Mouse (Mus musculus): Measurements from ENCODE around the gene Ptbp3. TPM values are rescaled to one million over a fixed set of nuclear protein-coding genes. Genes with fewer than 3 reads are reported as not detected.

The Ptbp3 gene
- polyA plus RNA-seq, 1 experiment from 2014 or later: 25.6 TPM

DNA sequence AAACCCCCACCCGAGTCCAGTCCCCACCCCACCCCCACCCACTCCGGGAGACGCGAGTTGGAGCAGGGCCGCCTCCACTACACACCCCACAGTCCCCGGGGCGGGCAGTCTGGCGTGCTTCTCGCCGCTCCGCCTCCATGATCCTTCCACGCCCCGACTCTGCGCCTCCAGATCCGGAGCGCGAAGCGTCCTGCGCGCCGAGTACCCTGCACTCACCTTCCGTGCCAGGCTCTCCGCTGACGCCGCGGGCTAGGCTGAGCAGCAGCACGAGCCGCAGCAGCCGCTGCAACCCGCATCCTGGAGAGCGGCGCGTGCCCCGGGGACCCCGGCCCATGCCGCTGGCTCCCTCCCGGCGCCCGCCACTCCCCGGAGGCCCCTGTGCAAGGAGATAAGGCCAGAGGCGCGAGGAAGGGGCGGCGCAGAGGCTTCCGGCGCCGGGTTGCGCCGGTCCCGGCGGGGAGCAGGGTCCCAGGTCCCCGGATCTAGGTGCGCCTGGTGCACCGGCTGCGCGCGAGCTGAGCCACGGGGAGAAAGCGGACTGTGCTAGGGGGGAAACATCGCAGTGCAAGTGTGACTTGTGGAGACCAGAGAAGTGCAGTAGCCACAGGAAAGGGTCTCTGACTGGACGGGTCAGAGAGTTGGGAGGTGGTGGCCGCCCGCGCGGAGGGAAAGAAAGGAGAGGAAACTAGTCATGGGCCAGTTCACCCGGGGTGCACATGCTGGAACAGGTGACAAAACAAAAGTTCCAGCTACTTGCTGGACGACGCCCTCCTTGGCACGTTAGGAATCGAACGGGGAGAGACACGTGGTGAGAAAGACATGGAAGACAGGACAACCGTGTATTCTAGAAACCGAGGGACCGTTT, 110.9 kb downstream of the Ptbp3 start, which contains the start of gene Susd1:
Susd1 (minus strand) TSS at position 644 of the 865 bp plus-strand sequence.
- Histone ChIP-seq H3K4me3 (replicated peaks; ENCODE audit: low read length) (peak within 1 kb of the TSS; percentile 76), H3K4me2 (replicated peaks) (peak within 1 kb of the TSS; percentile 100), H3K27ac (no peak within 1 kb of the TSS), H3K36me3 (replicated peaks; ENCODE audit: control insufficient read depth, insufficient read depth) (no peaks in the 10 kb centered on the region), H3K9me3 (ENCODE audit: control insufficient read depth, low read length) (no peaks in the 10 kb centered on the region), H3K9ac (peak within 1 kb of the TSS; percentile 78), H3K27me3 (ENCODE audit: control insufficient read depth, insufficient read depth, low read length) (peaks cover 12% of the 10 kb centered on the region; the same call in 1 of the 2 replicates), H3K4me1 (replicated peaks; ENCODE audit: control insufficient read depth, insufficient read depth, low read length) (0 out of 2 replicates have a peak, but pooled peaks cover 5% of the 10 kb centered on the region)
- under 1% methylated on average over 74 of the region's 75 CpGs for WGBS
- ATAC-seq (ENCODE audit: low FRiP score) (peak; percentile 87), DNase-seq (ENCODE audit: low spot score) (peak; percentile 56)

DNA sequence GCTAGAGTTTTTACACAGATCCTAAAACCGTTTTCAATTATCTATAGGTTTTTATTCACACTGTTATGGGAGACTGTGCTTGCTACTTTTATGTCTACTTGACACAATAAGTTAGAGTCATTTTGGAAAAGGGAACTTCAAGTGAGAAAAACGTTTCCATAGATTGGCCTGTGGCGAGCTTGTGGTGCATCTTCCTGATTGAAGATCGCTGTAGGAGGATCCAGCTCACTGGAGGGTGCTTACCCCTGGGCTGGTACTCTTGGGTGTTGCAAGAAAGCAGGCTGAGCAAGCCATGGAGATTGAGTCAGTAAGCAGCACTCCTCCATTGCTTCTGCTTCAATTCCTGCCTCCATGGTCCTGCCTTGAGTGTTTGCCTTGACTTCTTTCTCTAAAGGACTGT, 113.2 kb downstream of the Ptbp3 start:
- Histone ChIP-seq H3K4me2 (replicated peaks) (no peak overlapping the region), H3K4me3 (replicated peaks; ENCODE audit: low read length) (no peak overlapping the region), H3K9me3 (ENCODE audit: control insufficient read depth, low read length) (no peaks in the 10 kb centered on the region), H3K36me3 (replicated peaks; ENCODE audit: control insufficient read depth, insufficient read depth) (no peaks in the 10 kb centered on the region), H3K27me3 (ENCODE audit: control insufficient read depth, insufficient read depth, low read length) (peaks cover 12% of the 10 kb centered on the region; the same call in 1 of the 2 replicates), H3K27ac (no peak overlapping the region), H3K9ac (no peak overlapping the region), H3K4me1 (replicated peaks; ENCODE audit: control insufficient read depth, insufficient read depth, low read length) (0 out of 2 replicates have a peak, but pooled peaks cover 5% of the 10 kb centered on the region)
- DNase-seq (ENCODE audit: low spot score) (no peak), ATAC-seq (ENCODE audit: low FRiP score) (no peak)
- 97% methylated on average over 4 of the region's 4 CpGs for whole genome bisulfite sequencing

DNA sequence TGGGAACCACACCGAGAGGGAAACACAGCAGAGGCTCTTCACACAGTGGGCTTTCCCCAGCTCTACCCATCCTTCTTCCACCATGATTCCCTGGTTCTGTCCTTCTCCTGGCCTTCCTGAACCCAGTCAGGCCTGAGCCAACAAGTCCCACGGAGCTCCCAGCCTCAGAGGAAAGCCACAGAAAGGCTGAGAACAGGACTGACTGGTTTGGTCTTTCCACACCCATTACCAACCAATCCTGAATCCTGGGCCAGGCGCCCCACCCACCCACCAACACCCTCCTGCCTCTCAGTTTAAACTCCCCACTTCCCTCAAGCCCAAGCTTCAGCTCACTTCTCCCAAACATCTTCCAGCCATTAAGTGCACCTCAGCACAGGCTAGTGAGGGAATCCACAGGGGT, 115.1 kb downstream of the Ptbp3 start:
- DNase-seq (ENCODE audit: low spot score): no peak
- no peaks in the 10 kb centered on the region for H3K9me3 ChIP-seq (ENCODE audit: control insufficient read depth, low read length)
- no peak for ATAC-seq (ENCODE audit: low FRiP score)
- no peak overlapping the region for H3K4me2 ChIP-seq (replicated peaks)
- 75% methylated on average over 3 of the region's 3 CpGs for WGBS
- H3K4me1 ChIP-seq (replicated peaks; ENCODE audit: control insufficient read depth, insufficient read depth, low read length): 0 out of 2 replicates have a peak, but pooled peaks cover 5% of the 10 kb centered on the region
- peaks cover 9% of the 10 kb centered on the region; the same call in 1 of the 2 replicates for H3K27me3 ChIP-seq (ENCODE audit: control insufficient read depth, insufficient read depth, low read length)
- no peak overlapping the region for H3K27ac ChIP-seq
- no peaks in the 10 kb centered on the region for H3K36me3 ChIP-seq (replicated peaks; ENCODE audit: control insufficient read depth, insufficient read depth)
- H3K9ac ChIP-seq: no peak overlapping the region
- H3K4me3 ChIP-seq (replicated peaks; ENCODE audit: low read length): no peak overlapping the region

DNA sequence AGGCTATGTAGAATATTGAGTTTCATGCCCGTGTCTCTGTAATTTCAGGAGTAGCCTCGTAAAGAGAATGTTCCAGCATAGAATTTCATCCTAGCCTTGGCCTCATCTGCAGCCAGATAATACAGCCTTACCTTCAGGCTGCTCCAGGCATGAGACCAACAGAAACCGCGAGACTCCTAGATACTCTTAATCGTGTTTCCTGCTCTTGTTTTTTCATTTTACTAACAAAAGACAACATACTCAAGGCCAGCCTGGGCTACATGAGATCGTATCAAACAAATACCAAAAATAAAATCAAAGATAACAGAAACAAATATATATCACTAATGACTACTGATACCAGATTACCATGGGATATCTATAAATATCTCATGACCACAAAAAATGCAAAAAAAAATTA, 120.0 kb downstream of the Ptbp3 start:
- no peaks in the 10 kb centered on the region for H3K9me3 ChIP-seq (ENCODE audit: control insufficient read depth, low read length)
- no peaks in the 10 kb centered on the region for H3K4me1 ChIP-seq (replicated peaks; ENCODE audit: control insufficient read depth, insufficient read depth, low read length)
- ATAC-seq (ENCODE audit: low FRiP score) (no peak), DNase-seq (ENCODE audit: low spot score) (no peak)
- WGBS: 91% methylated on average over 6 of the region's 6 CpGs
- no peak overlapping the region for H3K4me2 ChIP-seq (replicated peaks)
- no peak overlapping the region for H3K4me3 ChIP-seq (replicated peaks; ENCODE audit: low read length)
- no peaks in the 10 kb centered on the region for H3K36me3 ChIP-seq (replicated peaks; ENCODE audit: control insufficient read depth, insufficient read depth)
- H3K27ac ChIP-seq: no peak overlapping the region
- H3K27me3 ChIP-seq (ENCODE audit: control insufficient read depth, insufficient read depth, low read length): no peaks in the 10 kb centered on the region
- H3K9ac ChIP-seq: no peak overlapping the region

DNA sequence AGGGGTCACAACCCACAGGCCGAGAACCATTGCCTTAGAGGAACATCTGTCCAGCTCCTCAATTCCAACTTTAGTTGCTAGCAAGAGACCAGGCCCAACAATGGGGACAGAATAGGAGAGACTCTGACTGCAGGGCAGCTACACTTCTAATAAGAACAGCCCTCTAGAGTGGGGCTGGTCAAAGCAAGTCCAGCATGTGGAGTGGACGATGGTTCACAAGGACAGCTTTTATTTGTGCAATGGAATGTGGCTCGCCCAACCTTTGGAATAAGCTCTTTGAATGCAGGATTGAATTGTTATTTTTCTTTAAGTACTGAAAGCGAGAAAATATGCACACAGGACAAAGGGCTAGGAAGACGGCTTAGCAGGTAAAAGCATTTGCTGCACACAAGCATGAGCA, 122.7 kb downstream of the Ptbp3 start:
- 88% methylated on average over 5 of the region's 5 CpGs for WGBS
- no peak overlapping the region for H3K4me2 ChIP-seq (replicated peaks)

DNA sequence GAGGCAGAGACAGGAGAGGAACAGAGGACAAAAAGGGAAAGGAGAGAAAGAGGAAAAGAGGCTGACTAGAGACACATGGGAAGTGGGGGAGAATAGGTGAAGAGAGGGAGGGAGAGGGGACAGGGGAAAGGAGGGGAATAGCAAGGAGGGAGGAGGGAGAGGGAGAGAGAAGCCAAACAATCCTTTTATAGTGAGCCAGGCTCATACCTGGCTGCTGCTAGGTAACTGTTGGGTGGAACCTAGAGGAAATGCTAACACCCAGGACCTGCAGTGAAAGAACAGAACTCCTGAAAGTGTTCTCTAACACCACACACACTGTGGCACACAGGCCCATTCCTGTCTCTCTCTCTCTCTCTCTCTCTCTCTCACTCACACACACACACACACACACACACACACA, 126.4 kb downstream of the Ptbp3 start:
- Histone ChIP-seq H3K27ac (no peak overlapping the region), H3K4me3 (replicated peaks; ENCODE audit: low read length) (no peak overlapping the region), H3K36me3 (replicated peaks; ENCODE audit: control insufficient read depth, insufficient read depth) (no peaks in the 10 kb centered on the region), H3K4me1 (replicated peaks; ENCODE audit: control insufficient read depth, insufficient read depth, low read length) (no peaks in the 10 kb centered on the region), H3K9me3 (ENCODE audit: control insufficient read depth, low read length) (no peaks in the 10 kb centered on the region), H3K27me3 (ENCODE audit: control insufficient read depth, insufficient read depth, low read length) (no peaks in the 10 kb centered on the region), H3K4me2 (replicated peaks) (no peak overlapping the region), H3K9ac (no peak overlapping the region)
- ATAC-seq (ENCODE audit: low FRiP score) (peak; percentile 6; the same call in 1 of the 2 replicates), DNase-seq (ENCODE audit: low spot score) (no peak)

More for the DNA sequence above, 122.7 kb downstream of the Ptbp3 start:
- Histone ChIP-seq H3K27ac (no peak overlapping the region), H3K9me3 (ENCODE audit: control insufficient read depth, low read length) (no peaks in the 10 kb centered on the region), H3K36me3 (replicated peaks; ENCODE audit: control insufficient read depth, insufficient read depth) (no peaks in the 10 kb centered on the region), H3K9ac (no peak overlapping the region), H3K4me3 (replicated peaks; ENCODE audit: low read length) (no peak overlapping the region), H3K4me1 (replicated peaks; ENCODE audit: control insufficient read depth, insufficient read depth, low read length) (no peaks in the 10 kb centered on the region), H3K27me3 (ENCODE audit: control insufficient read depth, insufficient read depth, low read length) (no peaks in the 10 kb centered on the region)
- DNase-seq (ENCODE audit: low spot score) (no peak), ATAC-seq (ENCODE audit: low FRiP score) (no peak)

DNA sequence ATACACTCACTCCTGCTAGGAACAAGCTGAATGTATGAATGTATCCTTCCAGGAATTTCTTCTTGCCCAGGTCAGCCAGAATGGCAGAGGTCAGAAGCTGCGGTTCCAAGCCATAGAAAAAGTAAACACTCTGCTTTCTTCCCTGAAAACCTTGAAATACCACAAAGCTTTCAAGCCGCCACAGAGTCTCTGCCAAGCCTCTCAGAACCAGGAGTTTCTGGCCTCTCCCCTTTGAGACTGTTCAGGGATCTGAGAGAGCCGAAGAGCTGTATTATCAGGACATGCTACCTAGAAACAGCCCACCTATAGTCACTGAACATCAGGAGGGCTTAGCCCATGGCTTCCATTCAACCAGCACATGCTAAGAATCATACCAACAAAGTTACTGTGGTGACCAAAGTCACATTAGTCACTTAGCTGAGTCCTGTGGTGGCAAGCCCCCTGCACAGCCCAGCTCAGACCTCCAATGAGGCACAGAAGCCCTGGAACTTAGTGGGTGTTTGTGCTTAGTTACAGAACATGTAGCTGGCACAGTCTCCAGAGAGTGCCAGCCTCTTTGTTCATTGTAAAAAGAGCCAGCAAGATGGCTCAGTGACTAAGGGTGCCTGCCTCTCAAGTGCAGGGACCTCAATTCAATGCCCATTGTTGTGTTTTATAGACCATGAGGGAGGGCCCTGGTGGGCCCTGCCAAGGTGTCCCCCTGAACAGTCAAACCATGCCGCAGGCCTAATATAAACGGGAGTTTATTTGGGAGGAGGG, 127.0 kb downstream of the Ptbp3 start:
- WGBS: 32% methylated on average over 5 of the region's 5 CpGs
- DNase-seq (ENCODE audit: low spot score): no peak
- H3K27ac ChIP-seq: peak overlapping the region; percentile 33; the same call in 1 of the 2 replicates
- no peak overlapping the region for H3K9ac ChIP-seq
- no peaks in the 10 kb centered on the region for H3K9me3 ChIP-seq (ENCODE audit: control insufficient read depth, low read length)
- H3K4me2 ChIP-seq (replicated peaks): no peak overlapping the region
- no peaks in the 10 kb centered on the region for H3K4me1 ChIP-seq (replicated peaks; ENCODE audit: control insufficient read depth, insufficient read depth, low read length)
- H3K27me3 ChIP-seq (ENCODE audit: control insufficient read depth, insufficient read depth, low read length): no peaks in the 10 kb centered on the region
- peak; percentile 67; the same call in 1 of the 2 replicates for ATAC-seq (ENCODE audit: low FRiP score)
- no peak overlapping the region for H3K4me3 ChIP-seq (replicated peaks; ENCODE audit: low read length)
- H3K36me3 ChIP-seq (replicated peaks; ENCODE audit: control insufficient read depth, insufficient read depth): no peaks in the 10 kb centered on the region

Measured in hindbrain, embryonic 14.5 days (tissue).